Mouse (Mus musculus) stomach, postnatal 0 days (tissue): ENCODE results near the gene Ngfr. TPM values are rescaled to one million over a fixed set of nuclear protein-coding genes. Genes with fewer than 3 reads are reported as not detected.
"Not testable (repeated sequence)": the region's sequence is repeated elsewhere in the genome, so short reads cannot be mapped to it uniquely, and the experiment has no call there.

Experiments used
- ATAC-seq: fragments of 200-750 bp; cut with Nextera tagmentation; 2 replicates; pipeline ENCODE4 v1.8.0; 2017; ENCODE audit not compliant: low FRiP score, low TSS enrichment
- DNase-seq: peaks from one replicate; pipeline ENCODE4 v3.0.0-alpha.2; 2016; ENCODE audit warnings: low spot score
- H3K27ac ChIP-seq: fragments of 300-500 bp; sonication (generic); replicated peaks from 2 replicates; pipeline ENCODE4 v1.5.1; 2014; ENCODE audit warnings: mild to moderate bottlenecking, control low read depth
- H3K27me3 ChIP-seq: fragments of 300-500 bp; sonication (generic); 2 replicates; pipeline ENCODE4 v1.6.1; 2014; ENCODE audit warnings: low read length; ENCODE audit not compliant: control insufficient read depth, insufficient read depth
- H3K36me3 ChIP-seq: fragments of 300-500 bp; sonication (generic); 2 replicates; pipeline ENCODE4 v1.6.1; 2014; ENCODE audit warnings: low read length, mixed read lengths; ENCODE audit not compliant: control insufficient read depth, insufficient read depth
- H3K4me1 ChIP-seq: fragments of 300-500 bp; sonication (generic); replicated peaks from 2 replicates; pipeline ENCODE4 v1.6.1; 2014; ENCODE audit warnings: antibody characterized with exemption; ENCODE audit not compliant: control insufficient read depth, insufficient read depth
- H3K4me2 ChIP-seq: fragments of 300-500 bp; sonication (generic); replicated peaks from 2 replicates; pipeline ENCODE4 v1.6.1; 2014; ENCODE audit warnings: low read depth, mild to moderate bottlenecking, control low read depth, moderate library complexity
- H3K4me3 ChIP-seq: fragments of 300-500 bp; sonication (generic); 2 replicates; pipeline ENCODE4 v1.5.1; 2014; ENCODE audit warnings: low read depth, low read length, control low read depth
- H3K9ac ChIP-seq: fragments of 300-500 bp; sonication (generic); 2 replicates; pipeline ENCODE4 v1.6.1; 2014; ENCODE audit warnings: mild to moderate bottlenecking, low read length, control low read depth, mixed read lengths
- H3K9me3 ChIP-seq: fragments of 300-500 bp; sonication (generic); 2 replicates; pipeline ENCODE4 v1.6.1; 2016; ENCODE audit warnings: low read length; ENCODE audit not compliant: control insufficient read depth
- CTCF ChIP-seq: IDR thresholded peaks from 2 replicates; pipeline ENCODE4 v1.5.1; 2016; ENCODE audit warnings: antibody characterized with exemption, low read depth, mild to moderate bottlenecking, moderate library complexity
- EP300 ChIP-seq: optimal IDR thresholded peaks from 2 replicates; pipeline ENCODE3; 2016; ENCODE audit warnings: antibody characterized with exemption
- WGBS: fragments of 180-500 bp; shearing (Covaris S2); extraction: QIAGEN DNeasy Blood & Tissue Kit; methylation state at CpG from one replicate; pipeline ENCODE4 v1.1.7; 2014; 5-methylcytosine and 5-hydroxymethylcytosine counted together
- polyA plus RNA-seq: library from polyadenylated mRNA; unstranded; fragments of >200 nt; fragmentation: Nextera tagmentation; extraction: Ambion mirVana; gene quantifications from 2 replicates; pipeline ENCODE4 v1.2.1, GENCODE M21; 2015

Ngfr gene
- polyA plus RNA-seq, 1 experiment from 2014 or later: 3.9 TPM

- DNase-seq: no peak
- no peaks in the 10 kb centered on the region for H3K9me3 ChIP-seq
- H3K4me2 ChIP-seq: no peak overlapping the region
- H3K27ac ChIP-seq: no peak overlapping the region
- H3K36me3 ChIP-seq: no peaks in the 10 kb centered on the region
- ATAC-seq: no peak
- no peaks in the 10 kb centered on the region for H3K27me3 ChIP-seq
- no peaks in the 10 kb centered on the region for H3K4me1 ChIP-seq
- TF ChIP-seq CTCF: no peak
- no peak for TF ChIP-seq EP300
- WGBS: 84% methylated on average over 8 of the region's 8 CpGs
- no peak overlapping the region for H3K9ac ChIP-seq
- H3K4me3 ChIP-seq: no peak overlapping the region
Measured at GRCm38 (mm10) chr11:95614739-95615138, 27.2 kb upstream of the Ngfr start.

GRCm38 (mm10) chr11:95611283-95611682 lies 23.7 kb upstream of the Ngfr start:
- Histone ChIP-seq H3K4me2 (no peak overlapping the region), H3K9me3 (no peaks in the 10 kb centered on the region), H3K27me3 (no peaks in the 10 kb centered on the region), H3K36me3 (no peaks in the 10 kb centered on the region), H3K4me3 (no peak overlapping the region), H3K27ac (no peak overlapping the region; the same call in none of the 2 replicates), H3K9ac (no peak overlapping the region), H3K4me1 (no peaks in the 10 kb centered on the region)
- ATAC-seq: no peak
- WGBS: 23% methylated on average over 4 of the region's 4 CpGs
- no peak for DNase-seq
- TF ChIP-seq CTCF: no peak
- no peak for TF ChIP-seq EP300

- Histone ChIP-seq H3K36me3 (no peaks in the 10 kb centered on the region), H3K9me3 (no peaks in the 10 kb centered on the region), H3K27me3 (no peaks in the 10 kb centered on the region), H3K27ac (peak overlapping the region; percentile 56), H3K9ac (0 out of 2 replicates have a peak overlapping the region, but pooled peaks have one; percentile 13), H3K4me3 (peak overlapping the region; percentile 20), H3K4me2 (peak overlapping the region; percentile 48), H3K4me1 (no peaks in the 10 kb centered on the region)
- WGBS: 7% methylated on average over 15 of the region's 15 CpGs
- DNase-seq (no peak), ATAC-seq (peak; percentile 56; the same call in 1 of the 2 replicates)
- TF ChIP-seq EP300: no peak
- TF ChIP-seq CTCF: no peak
Measured at GRCm38 (mm10) chr11:95610391-95610902, 22.9 kb upstream of the Ngfr start.

- H3K4me2 ChIP-seq: peak overlapping the region; percentile 48
- H3K27ac ChIP-seq: peak overlapping the region; percentile 56
- TF ChIP-seq CTCF (no peak), EP300 (no peak)
- H3K4me1 ChIP-seq: no peaks in the 10 kb centered on the region
- H3K4me3 ChIP-seq: peak overlapping the region; percentile 20
- 0 out of 2 replicates have a peak overlapping the region, but pooled peaks have one; percentile 13 for H3K9ac ChIP-seq
- DNase-seq (no peak), ATAC-seq (no peak)
- H3K27me3 ChIP-seq: no peaks in the 10 kb centered on the region
- no peaks in the 10 kb centered on the region for H3K36me3 ChIP-seq
- no peaks in the 10 kb centered on the region for H3K9me3 ChIP-seq
- 38% methylated on average over 8 of the region's 8 CpGs for WGBS
Measured at GRCm38 (mm10) chr11:95609924-95610323, 22.4 kb upstream of the Ngfr start.

- not testable (repeated sequence) for H3K36me3 ChIP-seq, H3K27ac ChIP-seq, H3K4me1 ChIP-seq, H3K9ac ChIP-seq, ATAC-seq, DNase-seq, H3K4me2 ChIP-seq, H3K9me3 ChIP-seq, H3K27me3 ChIP-seq, H3K4me3 ChIP-seq
- 100% methylated on average over 2 of the region's 5 CpGs for WGBS
Measured at GRCm38 (mm10) chr11:95607286-95607685, 19.8 kb upstream of the Ngfr start.

- Histone ChIP-seq H3K9ac (no peak overlapping the region), H3K9me3 (no peaks in the 10 kb centered on the region), H3K4me1 (peaks cover 3% of the 10 kb centered on the region; the same call in 1 of the 2 replicates), H3K27me3 (no peaks in the 10 kb centered on the region), H3K27ac (no peak overlapping the region), H3K36me3 (no peaks in the 10 kb centered on the region), H3K4me2 (no peak overlapping the region), H3K4me3 (no peak overlapping the region)
- DNase-seq: no peak
- TF ChIP-seq EP300 (no peak), CTCF (no peak)
- ATAC-seq: no peak
- 44% methylated on average over 14 of the region's 14 CpGs for WGBS
Measured at GRCm38 (mm10) chr11:95598214-95599062, 10.9 kb upstream of the Ngfr start.
